Mouse (Mus musculus): ENCODE data around the gene Tnip1. TPM values are rescaled to one million over a fixed set of nuclear protein-coding genes. Genes with fewer than 3 reads are reported as not detected.
A peak's percentile ranks its signal among the peaks of the same experiment; 100 is the strongest.

Gene Tnip1
- 40.6 and 40.8 TPM in 2 replicates for polyA plus RNA-seq (2015; fragmentation: Nextera tagmentation; extraction: Ambion mirVana)

- peak; percentile 30 for DNase-seq (ENCODE audit: low spot score)
These were observed at the start of gene Tnip1 for GRCm38 (mm10) chr11:54962810-54963209. Tnip1 (minus strand) TSS chr11:54962917.

GRCm38 (mm10) chr11:55011440-55011839 is 48.7 kb upstream of the Tnip1 start:
- no peak for DNase-seq (ENCODE audit: low spot score)

GRCm38 (mm10) chr11:55008230-55008629 is 45.5 kb upstream of the Tnip1 start:
- no peak for DNase-seq (ENCODE audit: low spot score)

- DNase-seq (ENCODE audit: low spot score) = no peak
These were observed 43.0 kb upstream of the Tnip1 start for GRCm38 (mm10) chr11:55005684-55006083.

GRCm38 (mm10) chr11:55004970-55005502 is 42.3 kb upstream of the Tnip1 start:
- no peak for DNase-seq (ENCODE audit: low spot score)

- DNase-seq (ENCODE audit: low spot score) = no peak
These were observed 36.0 kb upstream of the Tnip1 start for GRCm38 (mm10) chr11:54998708-54999107.

- peak; percentile 81 for DNase-seq (ENCODE audit: low spot score)
These were observed 35.6 kb upstream of the Tnip1 start for GRCm38 (mm10) chr11:54998284-54998683.

GRCm38 (mm10) chr11:54996176-54996575 is 33.5 kb upstream of the Tnip1 start:
- no peak for DNase-seq (ENCODE audit: low spot score)

- no peak for DNase-seq (ENCODE audit: low spot score)
These were observed 27.2 kb upstream of the Tnip1 start for GRCm38 (mm10) chr11:54989920-54990319.

GRCm38 (mm10) chr11:54988754-54989349 is 26.1 kb upstream of the Tnip1 start:
- DNase-seq (ENCODE audit: low spot score) = no peak

GRCm38 (mm10) chr11:54987974-54988373 is 25.3 kb upstream of the Tnip1 start:
- peak; percentile 21 for DNase-seq (ENCODE audit: low spot score)

GRCm38 (mm10) chr11:54985086-54985485 is 22.4 kb upstream of the Tnip1 start:
- no peak for DNase-seq (ENCODE audit: low spot score)

- DNase-seq (ENCODE audit: low spot score) = no peak
These were observed 21.9 kb upstream of the Tnip1 start for GRCm38 (mm10) chr11:54984581-54984980.

- peak; percentile 81 for DNase-seq (ENCODE audit: low spot score)
These were observed 21.4 kb upstream of the Tnip1 start for GRCm38 (mm10) chr11:54984085-54984484.

- DNase-seq (ENCODE audit: low spot score) = no peak
These were observed 19.8 kb upstream of the Tnip1 start for GRCm38 (mm10) chr11:54982520-54982919.

GRCm38 (mm10) chr11:54981630-54982029 is 18.9 kb upstream of the Tnip1 start:
- DNase-seq (ENCODE audit: low spot score) = no peak

GRCm38 (mm10) chr11:54977385-54977937 is 14.7 kb upstream of the Tnip1 start:
- no peak for DNase-seq (ENCODE audit: low spot score)

GRCm38 (mm10) chr11:54976351-54976750 is 13.6 kb upstream of the Tnip1 start:
- DNase-seq (ENCODE audit: low spot score) = no peak

- DNase-seq (ENCODE audit: low spot score) = no peak
These were observed 13.0 kb upstream of the Tnip1 start for GRCm38 (mm10) chr11:54975756-54976155.

GRCm38 (mm10) chr11:54975340-54975739 is 12.6 kb upstream of the Tnip1 start:
- no peak for DNase-seq (ENCODE audit: low spot score)

GRCm38 (mm10) chr11:54974639-54975038 is 11.9 kb upstream of the Tnip1 start:
- no peak for DNase-seq (ENCODE audit: low spot score)

- peak; percentile 87 for DNase-seq (ENCODE audit: low spot score)
These were observed 10.9 kb upstream of the Tnip1 start for GRCm38 (mm10) chr11:54973481-54974212.

Measured in thymus, postnatal 0 days (tissue).